Mouse (Mus musculus): ENCODE data around the gene Slc25a24.

The Slc25a24 gene

DNA sequence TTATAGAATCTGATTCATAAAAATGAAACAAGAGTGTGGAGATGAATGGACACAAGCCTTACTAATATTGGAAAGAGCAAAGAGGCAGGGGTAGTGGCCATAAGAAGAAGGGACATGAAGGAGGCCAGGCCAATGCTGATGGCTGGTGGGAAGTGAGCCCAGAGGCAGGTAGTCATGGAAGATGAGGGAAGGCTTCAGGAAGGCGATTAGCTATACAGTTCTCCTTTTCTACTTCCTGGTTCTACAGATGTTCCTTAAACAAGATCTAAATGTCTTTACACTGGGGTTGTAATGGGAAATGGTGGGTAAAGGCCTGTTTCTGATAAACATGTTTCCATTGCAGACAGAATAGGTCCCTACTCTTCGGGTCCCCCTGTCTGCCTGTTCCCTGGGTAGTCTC lies 46.2 kb downstream of the Slc25a24 start:
- DNase-seq (ENCODE audit: low read depth) = no peak

DNA sequence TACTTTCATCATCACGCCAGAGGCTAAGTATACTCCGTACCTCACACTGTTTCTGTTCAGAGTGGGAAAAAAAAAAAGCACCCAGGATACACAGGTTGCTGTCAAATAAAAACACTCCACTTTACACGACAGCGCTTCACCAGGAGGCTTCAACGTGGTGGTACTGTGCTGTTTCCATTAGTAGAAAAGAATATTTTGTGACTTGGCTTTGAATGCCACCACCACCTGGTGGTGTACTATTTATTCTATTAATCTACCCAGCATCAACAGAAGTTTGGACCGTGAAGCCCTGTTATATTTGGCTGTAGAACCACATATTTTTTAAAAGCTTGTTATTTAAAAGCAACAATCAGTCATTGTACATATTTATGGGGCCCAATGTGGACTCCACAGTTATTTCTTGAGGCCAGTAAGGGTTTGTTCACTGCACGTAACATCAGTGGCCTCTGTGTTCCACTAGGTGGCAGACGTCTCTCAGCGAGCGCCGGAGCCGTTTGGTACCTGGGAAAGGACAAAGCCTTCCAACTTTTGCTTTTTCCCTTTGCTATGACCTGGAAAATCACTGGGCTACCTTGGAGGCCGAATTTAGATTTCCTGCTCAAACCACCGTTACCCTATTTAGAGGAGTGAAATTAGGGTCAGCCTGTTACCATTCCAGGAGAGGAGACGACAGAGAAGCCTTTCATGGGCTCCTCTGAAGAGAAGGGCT lies 48.3 kb downstream of the Slc25a24 start:
- no peak for DNase-seq (ENCODE audit: low read depth)

DNA sequence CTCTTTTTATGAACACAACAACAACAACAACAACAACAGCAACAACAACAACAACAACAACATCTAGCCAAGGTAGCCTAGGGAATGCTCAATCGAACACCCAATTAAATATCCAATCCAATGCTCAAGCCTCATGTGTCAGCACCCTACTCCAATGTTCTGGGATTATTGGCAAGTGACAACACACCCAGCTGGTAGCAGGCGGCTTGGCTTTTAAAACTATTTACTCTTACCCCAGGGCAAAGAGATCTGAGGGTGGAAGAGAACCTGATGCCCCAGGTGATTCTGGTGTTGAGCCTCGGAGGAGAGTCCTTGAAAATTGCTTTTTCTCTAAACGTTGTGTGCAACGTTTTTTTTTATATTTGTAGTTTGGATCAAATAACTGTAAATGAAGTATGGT lies 51.4 kb downstream of the Slc25a24 start:
- no peak for DNase-seq (ENCODE audit: low read depth)

DNA sequence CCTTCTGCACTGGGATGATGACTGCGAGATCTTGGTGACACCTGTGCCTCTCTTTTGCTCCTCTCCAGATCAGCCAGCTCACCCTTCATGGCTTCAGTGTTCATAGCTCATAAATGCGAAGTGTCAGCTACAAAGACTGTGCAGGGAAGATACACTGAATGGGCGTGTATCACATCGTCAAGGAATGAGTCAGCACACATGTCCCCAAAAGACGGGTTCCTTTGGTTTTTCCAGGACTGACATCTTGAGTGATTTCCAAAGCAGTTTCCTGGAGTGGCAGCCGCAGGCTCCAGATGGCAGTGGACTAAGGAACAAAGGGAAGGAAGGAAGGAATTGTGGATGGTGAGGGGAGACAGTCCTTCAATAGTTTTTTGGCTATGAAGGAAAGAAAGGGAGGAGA lies 55.8 kb downstream of the Slc25a24 start:
- no peak for DNase-seq (ENCODE audit: low read depth)

DNA sequence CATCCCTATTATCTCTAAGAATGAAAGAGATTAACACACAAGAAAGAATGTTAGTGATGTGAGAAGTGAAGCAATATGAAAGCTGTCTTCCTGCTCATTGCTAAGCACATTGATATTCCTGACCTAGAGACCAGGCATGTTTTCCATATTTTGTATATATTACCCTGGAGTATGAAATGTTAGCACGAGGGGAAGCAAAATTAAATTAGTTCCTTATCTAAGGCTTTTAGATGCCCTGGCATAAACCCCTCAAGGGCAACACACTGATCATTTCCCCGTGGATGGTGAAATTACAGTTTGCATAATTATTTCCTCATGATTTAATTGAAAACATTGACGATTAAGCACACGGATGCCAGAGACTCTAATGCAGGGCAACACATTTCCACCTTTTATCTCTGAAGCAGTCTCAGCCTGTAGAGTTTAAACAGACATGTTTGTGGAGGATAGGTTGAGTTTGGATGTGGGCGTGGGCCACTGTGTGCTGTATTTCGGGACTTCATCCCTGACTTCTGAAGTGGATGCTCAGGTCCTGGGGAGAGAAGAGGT lies 56.7 kb downstream of the Slc25a24 start:
- DNase-seq (ENCODE audit: low read depth) = no peak

DNA sequence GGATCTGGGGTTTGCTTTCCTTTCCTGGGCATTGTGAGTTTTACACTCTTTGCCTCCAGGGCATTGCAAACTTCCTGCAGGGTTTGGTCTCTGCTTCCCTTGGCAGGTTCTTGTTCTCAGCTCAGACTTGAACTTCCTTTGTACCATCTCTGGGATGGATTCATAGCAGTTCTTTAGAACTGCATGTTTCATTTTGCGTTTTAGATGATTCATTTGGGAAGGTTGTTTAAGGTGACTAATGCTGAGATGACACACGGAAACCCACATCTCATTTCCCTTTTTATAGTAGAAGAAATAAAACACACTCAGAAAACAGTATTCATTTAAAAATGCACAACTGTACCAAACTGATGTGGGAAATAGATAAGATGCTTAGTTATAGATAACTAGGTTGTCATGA lies 73.2 kb downstream of the Slc25a24 start:
- no peak for DNase-seq (ENCODE audit: low read depth)

DNA sequence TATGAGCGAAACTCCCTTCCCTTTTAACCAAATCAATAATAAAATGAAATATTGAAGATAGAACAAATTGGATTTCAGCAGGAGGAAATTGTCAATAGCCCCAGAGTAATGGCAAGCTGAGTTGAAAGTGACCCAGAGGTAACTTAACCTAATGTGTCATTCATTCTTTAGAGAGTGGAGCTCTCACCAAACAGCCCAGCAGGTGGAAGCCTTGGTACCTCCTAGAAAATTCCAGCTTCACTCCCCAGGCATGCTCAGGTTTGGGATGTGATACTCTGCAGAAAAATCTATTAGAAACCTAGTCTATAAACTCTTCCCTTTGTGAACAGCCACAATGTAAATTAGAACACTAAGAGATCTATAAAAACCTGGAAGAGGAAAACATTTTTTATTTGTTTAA lies 76.3 kb downstream of the Slc25a24 start:
- no peak for DNase-seq (ENCODE audit: low read depth)

DNA sequence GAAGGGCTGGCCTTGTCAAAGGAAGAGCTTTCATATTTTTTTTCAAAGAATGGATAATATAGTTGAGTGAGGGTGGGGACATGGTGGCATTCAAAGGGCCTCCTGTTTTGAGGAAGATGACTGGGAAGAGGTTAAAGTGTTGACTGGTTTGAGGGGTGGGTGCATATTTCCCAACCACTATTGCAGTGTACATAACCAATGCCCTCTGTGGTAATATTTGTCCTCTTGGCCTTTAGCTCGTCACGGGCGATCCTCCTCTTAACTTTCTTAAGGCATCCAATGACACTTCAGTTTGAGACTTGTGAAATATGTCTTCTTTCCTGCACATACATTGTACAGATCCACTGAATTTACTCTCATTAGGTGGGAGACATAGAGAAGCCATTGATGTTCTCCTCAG lies 89.4 kb downstream of the Slc25a24 start:
- no peak for DNase-seq (ENCODE audit: low read depth)

DNA sequence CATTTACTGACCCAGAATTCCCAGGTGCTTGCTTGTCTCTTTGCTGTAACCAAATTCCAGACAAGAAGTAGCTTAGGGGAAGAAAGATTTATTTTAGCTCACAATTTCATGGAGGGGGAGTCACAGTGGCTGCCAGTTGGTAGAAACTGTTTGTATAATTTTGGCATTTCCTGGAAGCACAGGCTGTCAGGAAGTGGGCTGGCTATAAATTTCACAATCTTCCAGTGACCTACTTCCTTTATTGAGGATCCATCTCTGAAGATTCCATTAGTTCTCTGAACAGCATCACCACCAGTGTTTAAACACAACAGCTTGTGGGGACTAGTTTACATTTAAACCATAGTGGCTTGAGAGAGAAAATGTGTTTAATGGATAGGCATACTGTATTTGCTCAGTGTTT lies 93.4 kb downstream of the Slc25a24 start:
- DNase-seq (ENCODE audit: low read depth) = no peak
